Mouse (Mus musculus): Measurements from ENCODE around the gene Olfr376. TPM values are rescaled to one million over a fixed set of nuclear protein-coding genes. Genes with fewer than 3 reads are reported as not detected.

Gene Olfr376
- not detected in 2 replicates for total RNA-seq (2023)

GRCm38 (mm10) chr11:73370946-73371345 lies at the start of gene Olfr376:
Gene Olfr376 (plus strand): TSS chr11:73371246.

GRCm38 (mm10) chr11:73329442-73329841 lies 41.6 kb upstream of the Olfr376 start, which contains the start of the genes Aspa, Gm49340 and Spata22:
Gene Aspa (minus strand): TSS chr11:73329596.
Gene Gm49340 (plus strand): TSS chr11:73329741.
Gene Spata22 (plus strand): TSS chr11:73329741.

GRCm38 (mm10) chr11:73350483-73350882 lies 20.6 kb upstream of the Olfr376 start, which contains the start of gene Olfr20:
Gene Olfr20 (plus strand): TSS chr11:73350783.

GRCm38 (mm10) chr11:73399514-73399913 lies 28.5 kb downstream of the Olfr376 start, which contains the start of gene Olfr1:
Gene Olfr1 (minus strand): TSS chr11:73399614.

Other genes with a start within 250 kb of the Olfr376 start
- 6.6 and 6.9 TPM in 2 replicates for gene Haspin, start 233.0 kb upstream of the Olfr376 start, total RNA-seq (2023)
- not detected in 2 replicates for gene P2rx5, start 210.8 kb upstream of the Olfr376 start, total RNA-seq (2023)
- 22.2 and 29.7 TPM in 2 replicates for gene Emc6, start 194.2 kb upstream of the Olfr376 start, total RNA-seq (2023)
- 10.4 and 14.8 TPM in 2 replicates for gene Tax1bp3, start 194.2 kb upstream of the Olfr376 start, total RNA-seq (2023)
- 24.8 and 27.1 TPM in 2 replicates for gene Ctns, start 172.2 kb upstream of the Olfr376 start, total RNA-seq (2023)
- 0.75 and 0.76 TPM in 2 replicates for gene Shpk, start 171.8 kb upstream of the Olfr376 start, total RNA-seq (2023)
- not detected in 2 replicates for gene Trpv1, start 137.0 kb upstream of the Olfr376 start, total RNA-seq (2023)
- gene Trpv3, start 103.9 kb upstream of the Olfr376 start, total RNA-seq (2023), result not detected in 2 replicates
- not detected in 2 replicates for gene Aspa, start 41.6 kb upstream of the Olfr376 start, total RNA-seq (2023)
- not detected in 2 replicates for gene Gm49340, start 41.5 kb upstream of the Olfr376 start, total RNA-seq (2023)
- gene Spata22, start 41.5 kb upstream of the Olfr376 start, total RNA-seq (2023), result not detected in 2 replicates
- gene Olfr20, start 20.5 kb upstream of the Olfr376 start, total RNA-seq (2023), result not detected in 2 replicates
- not detected in 2 replicates for gene Olfr1, start 28.4 kb downstream of the Olfr376 start, total RNA-seq (2023)
- gene Olfr378, start 57.2 kb downstream of the Olfr376 start, total RNA-seq (2023), result not detected in 2 replicates
- not detected in 2 replicates for gene Olfr380, start 86.3 kb downstream of the Olfr376 start, total RNA-seq (2023)
- gene Olfr381, start 120.4 kb downstream of the Olfr376 start, total RNA-seq (2023), result not detected in 2 replicates
- not detected in 2 replicates for gene Olfr382, start 146.0 kb downstream of the Olfr376 start, total RNA-seq (2023)
- not detected in 2 replicates for gene Olfr385, start 221.8 kb downstream of the Olfr376 start, total RNA-seq (2023)
- not detected in 2 replicates for gene Olfr384, start 227.3 kb downstream of the Olfr376 start, total RNA-seq (2023)

Data from neutrophil, adult 65 days (primary cell).